Mouse (Mus musculus) layer of hippocampus, adult 9-11 months (tissue): ENCODE data around the gene Rexo1.
"Not testable (repeated sequence)": the region's sequence is repeated elsewhere in the genome, so short reads cannot be mapped to it uniquely, and the experiment has no call there.

ENCODE experiments used
- DNase-seq: peaks from one replicate; pipeline ENCODE4 v3.0.0; 2022

Gene Rexo1

GRCm38 (mm10) chr10:80561116-80561944 is at the start of gene Rexo1:
TSS of gene Rexo1 (minus strand) at chr10:80561560.
- DNase-seq, result peak; percentile 94

DNA sequence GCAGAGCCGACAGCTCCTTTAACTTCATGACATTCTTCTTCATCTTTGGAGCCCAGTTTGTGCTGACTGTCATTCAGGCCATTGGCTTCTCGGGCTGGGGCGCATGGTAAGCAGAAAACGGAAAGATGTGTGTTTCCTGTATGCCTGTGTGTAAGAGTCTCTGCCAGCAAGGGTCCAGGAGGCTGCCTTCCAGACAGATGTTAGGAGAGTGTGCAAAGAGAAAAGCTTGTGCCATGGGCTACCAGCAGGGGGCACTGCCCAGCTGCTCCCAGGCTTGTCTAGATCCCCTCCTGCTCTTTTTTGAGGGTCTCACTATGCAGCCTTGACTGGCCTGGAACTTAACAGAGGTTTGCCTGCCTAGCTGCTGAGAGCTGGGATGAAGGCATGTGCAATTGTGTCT is 49.7 kb upstream of the Rexo1 start:
- no peak for DNase-seq

GRCm38 (mm10) chr10:80610116-80610785 is 48.9 kb upstream of the Rexo1 start:
- no peak for DNase-seq

GRCm38 (mm10) chr10:80609269-80609924 is 48.0 kb upstream of the Rexo1 start:
- DNase-seq, result no peak

DNA sequence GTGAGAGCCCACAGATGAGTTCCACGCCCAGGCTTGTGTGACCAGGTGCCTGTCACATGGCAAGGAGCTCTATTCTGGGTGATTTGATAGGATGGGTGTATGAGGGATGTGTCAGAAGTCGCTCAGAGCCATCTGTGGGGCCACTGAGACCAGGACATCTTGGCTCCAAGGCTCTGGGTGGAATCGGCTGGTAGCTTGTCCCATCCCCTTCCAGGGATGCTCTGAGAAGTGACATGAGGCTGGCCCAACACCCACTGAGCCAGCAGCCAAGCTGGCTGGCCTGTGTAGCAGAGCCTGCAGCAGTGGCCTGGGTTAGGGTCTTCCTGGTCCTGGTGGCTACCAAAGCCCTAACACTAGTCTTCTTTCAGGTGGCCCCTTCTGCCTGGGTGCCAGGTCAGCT is 47.1 kb upstream of the Rexo1 start:
- DNase-seq, result no peak

GRCm38 (mm10) chr10:80606737-80607350 is 45.5 kb upstream of the Rexo1 start:
- DNase-seq, result no peak

DNA sequence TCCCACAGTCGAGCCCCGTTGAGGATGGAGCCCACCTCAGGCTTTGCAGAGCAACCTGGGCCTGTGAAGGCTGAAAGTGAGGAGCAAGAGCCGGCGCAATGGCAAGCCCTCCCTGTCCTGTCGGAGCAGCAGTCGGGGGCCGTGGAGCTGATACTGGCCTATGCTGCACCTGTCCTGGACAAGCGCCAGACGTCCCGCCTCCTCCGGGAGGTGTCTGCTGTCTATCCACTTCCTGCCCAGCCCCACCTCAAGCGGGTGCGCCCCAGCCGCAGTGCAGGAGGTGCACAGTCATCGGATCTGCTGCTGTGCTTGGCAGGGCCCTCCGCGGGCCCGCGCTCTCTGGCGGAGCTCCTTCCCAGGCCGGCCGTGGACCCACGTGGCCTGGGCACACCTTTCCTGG is 44.9 kb upstream of the Rexo1 start:
- no peak for DNase-seq

- DNase-seq, result not testable (repeated sequence)
Observed at GRCm38 (mm10) chr10:80605721-80606120, 44.4 kb upstream of the Rexo1 start, which contains the start of gene Gm49322. TSS of gene Gm49322 (plus strand) at chr10:80606021.

GRCm38 (mm10) chr10:80604988-80605387 is 43.6 kb upstream of the Rexo1 start:
- peak; percentile 18 for DNase-seq

- DNase-seq, result peak; percentile 77
Observed at GRCm38 (mm10) chr10:80604001-80604509, 42.7 kb upstream of the Rexo1 start.

- no peak for DNase-seq
Observed at GRCm38 (mm10) chr10:80603364-80603763, 42.0 kb upstream of the Rexo1 start.

- peak; percentile 95 for DNase-seq
Observed at GRCm38 (mm10) chr10:80602698-80603325, 41.5 kb upstream of the Rexo1 start, which contains the start of the genes Scamp4 and Adat3. TSS of gene Scamp4 (plus strand) at chr10:80602872. TSS of gene Adat3 (plus strand) at chr10:80602880.

DNA sequence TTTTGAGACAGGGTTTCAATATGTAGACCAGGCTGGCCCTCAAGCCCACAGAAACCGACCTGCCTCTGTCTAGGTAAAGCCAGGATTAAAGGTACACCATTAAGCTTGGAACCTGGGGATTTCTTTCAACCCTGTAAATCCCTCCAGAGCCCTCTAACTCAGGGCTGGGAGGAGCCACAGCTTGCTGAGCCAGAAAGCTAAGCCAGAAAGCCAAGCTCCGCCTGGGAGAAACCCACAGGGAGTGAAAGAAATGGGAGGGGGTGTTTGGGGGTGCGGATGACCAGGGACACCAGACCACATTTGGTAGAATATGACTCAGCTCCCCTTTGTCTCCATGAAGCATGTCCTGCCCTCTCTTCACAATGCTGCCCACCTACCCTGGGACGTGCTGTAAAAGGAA is 35.0 kb upstream of the Rexo1 start:
- no peak for DNase-seq

- peak; percentile 98 for DNase-seq
Observed at GRCm38 (mm10) chr10:80589879-80590854, 28.8 kb upstream of the Rexo1 start, which contains the start of gene Abhd17a. TSS of gene Abhd17a (minus strand) at chr10:80590341.

- DNase-seq, result peak; percentile 47
Observed at GRCm38 (mm10) chr10:80589127-80589878, 27.9 kb upstream of the Rexo1 start.

DNA sequence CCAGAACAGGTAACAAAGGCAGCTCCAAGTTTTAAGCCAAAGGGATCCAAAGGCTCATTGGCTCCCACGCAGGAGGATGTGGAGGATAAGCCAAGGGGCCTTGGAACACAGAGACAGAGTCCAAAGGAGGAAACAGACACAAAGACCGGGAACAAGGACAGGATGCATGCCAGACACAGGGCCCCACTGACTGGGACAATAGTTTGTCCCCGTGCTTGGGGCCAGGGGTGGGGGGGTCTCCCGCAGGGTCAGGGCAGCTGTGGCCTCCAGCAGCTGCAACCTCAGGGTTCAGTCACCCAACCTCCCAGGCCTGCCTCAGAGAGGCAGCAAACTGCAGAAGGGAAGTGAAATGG is 25.9 kb upstream of the Rexo1 start:
- DNase-seq, result peak; percentile 47

GRCm38 (mm10) chr10:80586407-80587304 is 25.3 kb upstream of the Rexo1 start:
- no peak for DNase-seq

DNA sequence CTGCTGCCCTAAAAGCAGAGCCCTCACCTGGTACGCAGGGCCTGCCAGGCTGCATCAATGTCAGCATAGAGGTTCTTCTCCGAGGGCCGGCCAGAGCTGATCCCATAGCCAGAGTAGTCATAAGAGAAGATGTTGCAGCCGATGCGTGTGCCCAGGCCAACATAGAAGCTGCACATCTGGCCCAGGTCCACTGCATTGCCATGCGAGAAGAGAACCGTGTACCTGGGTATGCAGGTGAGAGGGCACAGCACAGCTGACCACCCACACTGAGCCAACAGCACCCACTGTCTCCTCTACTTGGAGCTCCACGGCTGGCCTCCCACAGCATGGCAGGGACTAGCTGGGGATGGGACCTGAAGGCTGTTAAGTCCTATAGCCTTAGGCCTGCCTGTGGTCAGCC is 24.2 kb upstream of the Rexo1 start:
- DNase-seq, result peak; percentile 15
